Mouse (Mus musculus) embryonic facial prominence, embryonic 10.5 days (tissue): ENCODE measurements around the gene Dop1a. TPM values are rescaled to one million over a fixed set of nuclear protein-coding genes. Genes with fewer than 3 reads are reported as not detected.
A peak's percentile ranks its signal among the peaks of the same experiment; 100 is the strongest.

Experiments
- DNase-seq: peaks from one replicate; pipeline ENCODE4 v3.0.0-alpha.2; 2017; ENCODE audit warnings: low spot score
- H3K27ac ChIP-seq: fragments of 300-500 bp; sonication (generic); replicated peaks from 2 replicates; pipeline ENCODE4 v1.5.1; 2016; ENCODE audit warnings: mild to moderate bottlenecking
- H3K27me3 ChIP-seq: fragments of 300-500 bp; sonication (generic); replicated peaks from 2 replicates; pipeline ENCODE4 v1.6.1; 2016; ENCODE audit warnings: low read depth, mild to moderate bottlenecking; ENCODE audit not compliant: poor library complexity, severe bottlenecking
- H3K36me3 ChIP-seq: fragments of 300-500 bp; sonication (generic); replicated peaks from 2 replicates; pipeline ENCODE4 v1.6.1; 2016; ENCODE audit warnings: mild to moderate bottlenecking, moderate library complexity
- H3K4me1 ChIP-seq: fragments of 300-500 bp; sonication (generic); 2 replicates; pipeline ENCODE4 v1.6.1; 2016
- H3K4me3 ChIP-seq: fragments of 300-500 bp; sonication (generic); 2 replicates; pipeline ENCODE4 v1.5.1; 2016; ENCODE audit warnings: mild to moderate bottlenecking, moderate library complexity
- H3K9me3 ChIP-seq: fragments of 300-500 bp; sonication (generic); 2 replicates; pipeline ENCODE4 v1.6.1; 2016; ENCODE audit warnings: mild to moderate bottlenecking
- WGBS: fragments of 180-500 bp; shearing (Covaris S2); methylation state at CpG from one replicate; pipeline ENCODE4 v1.1.7; 2016; 5-methylcytosine and 5-hydroxymethylcytosine counted together
- polyA plus RNA-seq: library from polyadenylated mRNA; unstranded; fragments of >200 nt; fragmentation: Nextera tagmentation; extraction: Ambion mirVana; gene quantifications from 2 replicates; pipeline ENCODE4 v1.2.1, GENCODE M21; 2016

The Dop1a gene
- polyA plus RNA-seq, 1 experiment from 2014 or later: 10.3 TPM

- peak overlapping the region; percentile 80 for H3K4me3 ChIP-seq
- 81% methylated on average over 10 of the region's 10 CpGs for WGBS
- no peak for DNase-seq
- H3K9me3 ChIP-seq: no peaks in the 10 kb centered on the region
- H3K36me3 ChIP-seq: peaks cover 37% of the 10 kb centered on the region
- H3K27ac ChIP-seq: no peak overlapping the region
- H3K4me1 ChIP-seq: peaks cover 20% of the 10 kb centered on the region
- no peaks in the 10 kb centered on the region for H3K27me3 ChIP-seq
Measured at GRCm38 (mm10) chr9:86570261-86570890, 103.4 kb downstream of the Dop1a start.

DNA sequence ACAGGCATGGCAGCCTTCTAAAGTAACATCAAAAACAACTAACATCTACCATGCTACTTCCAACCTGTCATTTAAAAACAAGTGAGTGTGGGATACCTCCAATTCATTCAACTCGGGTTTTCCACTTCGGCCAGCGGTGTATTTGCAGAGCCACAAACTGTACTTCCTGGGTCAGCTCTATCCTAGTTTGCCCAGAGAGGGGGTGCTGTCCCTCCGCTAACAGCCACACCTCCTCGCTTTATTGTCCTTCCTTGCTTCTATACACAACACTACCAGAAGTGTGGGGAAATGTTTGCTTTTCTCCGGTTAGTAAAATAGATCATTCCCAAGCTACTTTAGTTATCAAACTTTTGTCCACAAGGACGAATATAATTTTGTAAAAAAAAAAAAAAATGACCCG lies 104.0 kb downstream of the Dop1a start:
- no peaks in the 10 kb centered on the region for H3K27me3 ChIP-seq
- H3K4me3 ChIP-seq: peak overlapping the region; percentile 80
- WGBS: 21% methylated on average over 8 of the region's 8 CpGs
- no peaks in the 10 kb centered on the region for H3K9me3 ChIP-seq
- peaks cover 20% of the 10 kb centered on the region for H3K4me1 ChIP-seq
- H3K36me3 ChIP-seq: peaks cover 32% of the 10 kb centered on the region
- no peak for DNase-seq
- H3K27ac ChIP-seq: no peak overlapping the region

DNA sequence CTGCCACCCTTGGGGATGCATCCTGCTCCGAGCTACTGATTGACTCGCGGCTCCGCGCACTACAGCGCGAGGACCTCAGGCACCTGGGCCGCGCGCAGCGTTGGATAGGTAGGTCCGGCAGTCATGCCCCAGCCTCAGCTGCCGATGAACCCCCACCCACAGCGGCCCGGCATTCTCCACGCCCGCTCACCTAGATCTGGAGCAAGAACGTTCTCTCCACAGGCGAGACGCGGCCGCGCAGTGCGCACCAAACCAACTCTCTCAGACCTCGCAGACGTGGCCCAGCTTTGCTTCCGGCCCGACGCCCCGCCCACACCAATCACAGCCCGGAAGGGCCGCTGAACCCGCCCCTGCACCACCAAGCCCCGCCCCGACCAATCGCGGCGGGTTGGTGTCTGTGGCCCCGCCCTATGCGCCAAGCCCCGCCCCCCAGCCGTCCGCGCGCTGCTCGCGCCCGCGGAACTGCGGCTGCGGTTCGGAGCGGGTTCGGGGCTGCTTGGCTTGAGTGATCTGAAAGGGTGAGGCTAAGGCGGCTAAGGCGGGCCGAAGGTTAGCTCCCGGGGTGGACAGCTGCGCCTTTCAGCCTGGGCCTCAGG lies 104.7 kb downstream of the Dop1a start, which contains the start of the genes Pgm3 and Rwdd2a:
Gene Pgm3, minus strand, starts transcription at position 303 of the 596 bp plus-strand sequence.
Gene Rwdd2a, plus strand, starts transcription at position 452 of the 596 bp plus-strand sequence.
- Histone ChIP-seq H3K9me3 (no peaks in the 10 kb centered on the region), H3K27ac (peak within 1 kb of the TSS; percentile 83), H3K27me3 (no peaks in the 10 kb centered on the region), H3K4me1 (peaks cover 20% of the 10 kb centered on the region), H3K36me3 (peaks cover 25% of the 10 kb centered on the region), H3K4me3 (peak within 1 kb of the TSS; percentile 80)
- WGBS: under 1% methylated on average over 59 of the region's 59 CpGs
- DNase-seq: peak; percentile 97

DNA sequence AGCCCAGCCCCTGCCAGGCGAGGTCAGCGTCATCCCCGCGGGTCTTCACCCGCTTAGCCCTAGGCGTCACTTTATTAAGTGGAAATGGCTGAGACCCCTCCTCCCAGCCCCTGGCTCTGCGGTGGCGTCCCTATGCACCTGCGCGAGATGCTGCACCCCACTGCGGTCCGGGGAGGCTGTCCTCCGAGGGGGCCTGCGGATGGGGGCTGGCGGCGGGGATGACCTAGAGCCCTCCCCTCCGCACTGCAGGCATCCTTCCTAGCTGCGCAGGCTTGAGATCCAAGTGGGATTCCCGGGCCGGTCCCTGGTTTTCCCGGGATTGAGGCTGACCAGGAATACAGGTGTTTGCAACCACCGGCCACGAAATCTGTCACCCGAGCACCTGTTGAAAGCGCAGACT lies 105.2 kb downstream of the Dop1a start:
- Histone ChIP-seq H3K4me3 (peak overlapping the region; percentile 80), H3K4me1 (peaks cover 20% of the 10 kb centered on the region), H3K27me3 (no peaks in the 10 kb centered on the region), H3K9me3 (no peaks in the 10 kb centered on the region), H3K36me3 (peaks cover 19% of the 10 kb centered on the region), H3K27ac (peak overlapping the region; percentile 83; the same call in 1 of the 2 replicates)
- no peak for DNase-seq
- WGBS: under 1% methylated on average over 25 of the region's 25 CpGs

GRCm38 (mm10) chr9:86572636-86573291 lies 105.8 kb downstream of the Dop1a start:
- Histone ChIP-seq H3K27me3 (no peaks in the 10 kb centered on the region), H3K4me1 (peaks cover 20% of the 10 kb centered on the region), H3K36me3 (peaks cover 14% of the 10 kb centered on the region), H3K4me3 (peak overlapping the region; percentile 80), H3K9me3 (no peaks in the 10 kb centered on the region), H3K27ac (no peak overlapping the region)
- peak; percentile 84 for DNase-seq
- 9% methylated on average over 13 of the region's 13 CpGs for WGBS

DNA sequence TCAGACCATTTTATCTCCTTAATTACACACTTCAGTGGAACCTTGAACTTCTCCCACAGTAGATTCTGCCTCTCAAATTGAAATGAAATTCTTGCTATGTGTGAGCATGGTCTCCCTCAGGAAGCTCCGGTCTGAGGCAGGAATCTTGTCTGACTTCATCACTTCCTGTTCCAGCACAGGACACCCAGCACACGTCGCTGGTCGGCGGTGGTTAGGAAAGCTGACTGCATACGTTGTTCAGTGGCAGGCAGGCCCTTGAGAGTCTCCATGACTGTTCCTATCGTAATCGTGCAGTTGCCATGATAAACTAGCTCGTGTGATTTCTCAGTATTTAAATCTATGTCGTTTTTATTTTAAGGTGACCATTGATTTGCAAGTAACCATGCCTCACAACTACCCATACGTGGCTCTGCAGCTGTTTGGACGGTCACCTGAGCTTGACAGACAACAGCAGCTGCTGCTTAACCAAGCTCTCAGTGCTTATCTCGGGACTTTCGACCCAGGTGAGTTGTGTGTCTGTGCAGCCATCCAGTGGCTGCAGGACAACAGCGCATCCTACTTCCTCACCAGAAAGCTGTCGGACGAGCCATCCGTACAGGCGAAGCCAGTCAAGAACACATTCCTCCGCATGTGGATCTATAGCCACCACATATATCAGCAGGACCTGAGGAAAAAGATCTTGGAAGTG lies 106.8 kb downstream of the Dop1a start:
- no peaks in the 10 kb centered on the region for H3K9me3 ChIP-seq
- 84% methylated on average over 20 of the region's 20 CpGs for WGBS

GRCm38 (mm10) chr9:86575178-86575577 lies 108.2 kb downstream of the Dop1a start:
- WGBS: 92% methylated on average over 6 of the region's 6 CpGs

More for the DNA sequence above, 106.8 kb downstream of the Dop1a start:
- H3K27ac ChIP-seq: no peak overlapping the region
- DNase-seq: no peak
- no peaks in the 10 kb centered on the region for H3K27me3 ChIP-seq
- no peak overlapping the region for H3K4me3 ChIP-seq
- peaks cover 10% of the 10 kb centered on the region for H3K36me3 ChIP-seq
- H3K4me1 ChIP-seq: peaks cover 20% of the 10 kb centered on the region

DNA sequence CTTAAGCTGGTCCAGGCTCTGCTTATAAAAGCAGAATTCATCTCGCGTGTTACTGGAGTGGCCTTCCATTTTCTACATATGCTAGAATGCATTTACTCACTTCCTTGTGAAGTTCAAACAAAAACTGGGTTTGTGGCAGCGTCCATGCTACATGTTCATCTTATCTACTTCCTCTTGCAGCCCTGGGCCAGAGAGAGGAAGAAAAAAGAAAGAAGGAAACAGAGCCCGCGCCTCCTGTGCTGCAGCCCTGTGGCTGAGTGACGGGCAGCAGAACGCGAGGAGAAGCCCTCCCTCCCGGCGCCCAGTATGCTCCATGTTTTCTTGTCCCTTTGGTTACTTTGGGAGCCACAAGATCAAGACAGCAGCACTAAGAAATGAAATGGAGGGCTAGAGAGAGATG lies 112.7 kb downstream of the Dop1a start:
- 92% methylated on average over 10 of the region's 10 CpGs for whole genome bisulfite sequencing
- no peaks in the 10 kb centered on the region for H3K36me3 ChIP-seq
- no peaks in the 10 kb centered on the region for H3K27me3 ChIP-seq

More at GRCm38 (mm10) chr9:86575178-86575577, 108.2 kb downstream of the Dop1a start:
- no peaks in the 10 kb centered on the region for H3K27me3 ChIP-seq
- peaks cover 19% of the 10 kb centered on the region for H3K4me1 ChIP-seq
- H3K4me3 ChIP-seq: no peak overlapping the region
- H3K9me3 ChIP-seq: no peaks in the 10 kb centered on the region
- no peak for DNase-seq
- no peaks in the 10 kb centered on the region for H3K36me3 ChIP-seq
- no peak overlapping the region for H3K27ac ChIP-seq

DNA sequence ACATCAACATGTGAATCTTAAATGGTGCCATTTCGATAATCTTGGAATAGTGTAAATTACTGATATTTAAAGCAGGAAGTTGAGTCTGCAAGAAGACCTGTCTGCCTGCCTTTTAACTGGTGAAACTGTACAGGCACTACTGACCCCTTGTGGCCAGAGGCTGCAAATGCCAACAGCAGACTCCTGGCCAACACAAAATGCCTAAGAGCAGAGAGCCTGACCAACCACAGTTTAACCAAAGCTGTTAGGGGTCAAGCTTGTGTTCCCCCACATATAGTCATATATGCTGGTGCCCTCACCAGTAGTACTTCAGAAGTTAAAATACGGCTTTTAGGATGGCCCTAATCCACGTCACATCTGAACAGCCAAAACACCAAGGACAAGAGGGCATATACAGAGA lies 116.8 kb downstream of the Dop1a start:
- H3K4me3 ChIP-seq: no peak overlapping the region
- peak; percentile 70 for DNase-seq
- no peaks in the 10 kb centered on the region for H3K27me3 ChIP-seq
- WGBS: 59% methylated on average over 3 of the region's 3 CpGs
- no peaks in the 10 kb centered on the region for H3K36me3 ChIP-seq
- no peak overlapping the region for H3K27ac ChIP-seq
- H3K4me1 ChIP-seq: no peaks in the 10 kb centered on the region
- H3K9me3 ChIP-seq: no peaks in the 10 kb centered on the region

More for the DNA sequence above, 112.7 kb downstream of the Dop1a start:
- DNase-seq: no peak
- Histone ChIP-seq H3K9me3 (no peaks in the 10 kb centered on the region), H3K27ac (no peak overlapping the region), H3K4me3 (no peak overlapping the region), H3K4me1 (no peaks in the 10 kb centered on the region)

DNA sequence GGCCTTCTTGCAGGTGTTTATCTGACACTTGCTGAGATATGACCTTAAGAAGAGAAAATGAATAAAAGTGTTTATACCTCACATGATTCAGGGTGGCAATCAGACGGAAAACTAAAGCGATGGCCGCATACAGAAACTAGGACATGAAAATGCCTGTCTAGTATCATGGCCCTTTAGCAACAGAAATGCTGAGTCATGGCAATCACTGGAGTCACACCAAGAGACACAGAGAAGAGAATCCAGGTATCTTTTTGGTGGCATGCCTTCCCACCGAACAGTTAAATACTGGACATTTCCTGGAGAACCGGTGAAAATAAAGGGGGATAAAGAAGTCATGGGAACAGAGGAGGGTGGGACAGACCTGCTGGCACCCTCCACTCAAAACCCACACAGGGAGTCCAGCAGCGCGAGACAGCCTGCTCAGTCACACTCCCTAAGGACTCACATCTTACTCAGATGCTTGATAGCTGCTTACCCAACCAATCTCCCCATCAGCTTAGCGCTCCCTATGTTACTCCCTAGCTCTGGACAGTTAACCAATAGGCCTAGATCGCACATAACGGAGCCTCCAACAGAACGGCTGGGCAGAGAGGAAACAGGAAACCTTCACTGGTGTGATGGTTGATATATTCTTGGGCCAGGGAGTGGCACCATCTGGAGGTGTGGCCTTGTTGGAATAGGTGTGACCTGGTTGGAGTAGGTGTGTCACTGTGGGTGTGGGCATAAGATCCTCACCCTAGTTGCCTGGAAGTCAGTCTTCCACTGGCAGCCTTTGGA lies 120.3 kb downstream of the Dop1a start:
- H3K4me1 ChIP-seq: no peaks in the 10 kb centered on the region
- H3K27ac ChIP-seq: no peak overlapping the region
- no peaks in the 10 kb centered on the region for H3K9me3 ChIP-seq
- no peaks in the 10 kb centered on the region for H3K27me3 ChIP-seq
- no peak for DNase-seq
- no peak overlapping the region for H3K4me3 ChIP-seq
- WGBS: 92% methylated on average over 11 of the region's 11 CpGs
- H3K36me3 ChIP-seq: no peaks in the 10 kb centered on the region

GRCm38 (mm10) chr9:86592676-86593668 lies 126.0 kb downstream of the Dop1a start:
- 80% methylated on average over 19 of the region's 19 CpGs for WGBS
- no peak overlapping the region for H3K4me3 ChIP-seq
- peaks cover 4% of the 10 kb centered on the region; the same call in 1 of the 2 replicates for H3K36me3 ChIP-seq
- no peaks in the 10 kb centered on the region for H3K4me1 ChIP-seq
- H3K27ac ChIP-seq: no peak overlapping the region
- H3K9me3 ChIP-seq: no peaks in the 10 kb centered on the region
- H3K27me3 ChIP-seq: no peaks in the 10 kb centered on the region
- DNase-seq: no peak
